Mouse (Mus musculus) kidney, embryonic 14.5 days (tissue): ENCODE data around the gene Ccni. TPM values are rescaled to one million over a fixed set of nuclear protein-coding genes. Genes with fewer than 3 reads are reported as not detected.

Experiments
- ATAC-seq: fragments of 200-750 bp; cut with Nextera tagmentation; 2 replicates; pipeline ENCODE4 v1.8.0; 2017; ENCODE audit warnings: moderate number of reproducible peaks, mild to moderate bottlenecking, moderate TSS enrichment, moderate library complexity; ENCODE audit not compliant: low FRiP score, low TSS enrichment
- H3K27ac ChIP-seq: fragments of 300-500 bp; sonication (generic); 2 replicates; pipeline ENCODE4 v1.5.1; 2014; ENCODE audit warnings: low read depth, mild to moderate bottlenecking, low read length, moderate library complexity, mixed read lengths
- H3K27me3 ChIP-seq: fragments of 300-500 bp; sonication (generic); 2 replicates; pipeline ENCODE4 v1.6.1; 2014; ENCODE audit warnings: mild to moderate bottlenecking, low read length; ENCODE audit not compliant: control insufficient read depth, insufficient read depth
- H3K36me3 ChIP-seq: fragments of 300-500 bp; sonication (generic); 2 replicates; pipeline ENCODE4 v1.6.1; 2014; ENCODE audit warnings: low read length, mixed read lengths; ENCODE audit not compliant: control insufficient read depth, insufficient read depth
- H3K4me1 ChIP-seq: fragments of 300-500 bp; sonication (generic); 2 replicates; pipeline ENCODE4 v1.6.1; 2014; ENCODE audit warnings: low read length, mixed read lengths; ENCODE audit not compliant: control insufficient read depth, insufficient read depth
- H3K4me2 ChIP-seq: fragments of 300-500 bp; sonication (generic); replicated peaks from 2 replicates; pipeline ENCODE4 v1.6.1; 2014; ENCODE audit warnings: low read depth, mild to moderate bottlenecking, low read length
- H3K4me3 ChIP-seq: fragments of 300-500 bp; sonication (generic); 2 replicates; pipeline ENCODE4 v1.5.1; 2014; ENCODE audit warnings: mild to moderate bottlenecking, low read length
- H3K9ac ChIP-seq: fragments of 300-500 bp; sonication (generic); 2 replicates; pipeline ENCODE4 v1.6.1; 2014; ENCODE audit warnings: low read depth, mild to moderate bottlenecking, low read length, moderate library complexity
- H3K9me3 ChIP-seq: fragments of 300-500 bp; sonication (generic); 2 replicates; pipeline ENCODE4 v1.6.1; 2016; ENCODE audit warnings: low read length; ENCODE audit not compliant: control insufficient read depth
- WGBS: fragments of 180-500 bp; shearing (Covaris S2); extraction: QIAGEN DNeasy Blood & Tissue Kit; methylation state at CpG from one replicate; pipeline ENCODE4 v1.1.7; 2014; 5-methylcytosine and 5-hydroxymethylcytosine counted together
- polyA plus RNA-seq: library from polyadenylated mRNA; unstranded; fragments of >200 nt; fragmentation: Nextera tagmentation; extraction: Ambion mirVana; gene quantifications from 2 replicates; pipeline ENCODE4 v1.2.1, GENCODE M21; 2014

Gene Ccni
- polyA plus RNA-seq, 1 experiment from 2014 or later, result 159 TPM

GRCm38 (mm10) chr5:93152451-93152850 lies 53.8 kb downstream of the Ccni start:
- H3K9ac ChIP-seq, result no peak overlapping the region
- no peaks in the 10 kb centered on the region for H3K9me3 ChIP-seq
- no peak overlapping the region for H3K27ac ChIP-seq
- H3K4me2 ChIP-seq, result no peak overlapping the region
- 80% methylated on average over 4 of the region's 4 CpGs for WGBS
- peaks cover 12% of the 10 kb centered on the region for H3K4me1 ChIP-seq
- ATAC-seq, result no peak
- no peaks in the 10 kb centered on the region for H3K27me3 ChIP-seq
- H3K36me3 ChIP-seq, result peaks cover 54% of the 10 kb centered on the region
- H3K4me3 ChIP-seq, result no peak overlapping the region

- Histone ChIP-seq H3K4me1 (peaks cover 12% of the 10 kb centered on the region), H3K27ac (0 out of 2 replicates have a peak overlapping the region, but pooled peaks have one; percentile 59), H3K4me2 (no peak overlapping the region), H3K9me3 (no peaks in the 10 kb centered on the region), H3K9ac (no peak overlapping the region), H3K4me3 (no peak overlapping the region), H3K27me3 (no peaks in the 10 kb centered on the region), H3K36me3 (peaks cover 49% of the 10 kb centered on the region)
- 37% methylated on average over 6 of the region's 6 CpGs for WGBS
- ATAC-seq, result no peak
Measured at GRCm38 (mm10) chr5:93151985-93152384, 54.3 kb downstream of the Ccni start.

GRCm38 (mm10) chr5:93149969-93150777 lies 56.1 kb downstream of the Ccni start:
- no peaks in the 10 kb centered on the region for H3K9me3 ChIP-seq
- peaks cover 22% of the 10 kb centered on the region for H3K4me1 ChIP-seq
- no peak overlapping the region for H3K27ac ChIP-seq
- H3K4me2 ChIP-seq, result no peak overlapping the region
- peaks cover 33% of the 10 kb centered on the region for H3K36me3 ChIP-seq
- ATAC-seq, result no peak
- H3K27me3 ChIP-seq, result no peaks in the 10 kb centered on the region
- no peak overlapping the region for H3K9ac ChIP-seq
- WGBS, result 73% methylated on average over 12 of the region's 12 CpGs
- no peak overlapping the region for H3K4me3 ChIP-seq

GRCm38 (mm10) chr5:93145504-93145903 lies 60.8 kb downstream of the Ccni start:
- Histone ChIP-seq H3K4me1 (peaks cover 28% of the 10 kb centered on the region; the same call in 1 of the 2 replicates), H3K27me3 (no peaks in the 10 kb centered on the region), H3K4me3 (no peak overlapping the region), H3K9me3 (no peaks in the 10 kb centered on the region), H3K36me3 (peaks cover 46% of the 10 kb centered on the region), H3K4me2 (no peak overlapping the region), H3K9ac (no peak overlapping the region), H3K27ac (no peak overlapping the region)
- no peak for ATAC-seq
- WGBS, result 63% methylated on average over 6 of the region's 6 CpGs

- H3K36me3 ChIP-seq, result peaks cover 47% of the 10 kb centered on the region
Measured at GRCm38 (mm10) chr5:93144874-93145273, 61.4 kb downstream of the Ccni start.

GRCm38 (mm10) chr5:93143360-93144091 lies 62.8 kb downstream of the Ccni start:
- ATAC-seq, result peak; percentile 73
- Histone ChIP-seq H3K4me1 (peaks cover 25% of the 10 kb centered on the region; the same call in 1 of the 2 replicates), H3K9me3 (no peaks in the 10 kb centered on the region; the same call in 1 of the 2 replicates), H3K9ac (no peak overlapping the region), H3K27ac (0 out of 2 replicates have a peak overlapping the region, but pooled peaks have one; percentile 37), H3K4me3 (no peak overlapping the region), H3K36me3 (peaks cover 48% of the 10 kb centered on the region), H3K4me2 (no peak overlapping the region), H3K27me3 (no peaks in the 10 kb centered on the region)
- WGBS, result 36% methylated on average over 12 of the region's 12 CpGs

More at GRCm38 (mm10) chr5:93144874-93145273, 61.4 kb downstream of the Ccni start:
- ATAC-seq, result no peak
- Histone ChIP-seq H3K4me1 (peaks cover 25% of the 10 kb centered on the region; the same call in 1 of the 2 replicates), H3K27ac (no peak overlapping the region), H3K9me3 (no peaks in the 10 kb centered on the region), H3K27me3 (no peaks in the 10 kb centered on the region), H3K4me3 (no peak overlapping the region), H3K4me2 (no peak overlapping the region), H3K9ac (no peak overlapping the region)
- 17% methylated on average over 5 of the region's 5 CpGs for WGBS

GRCm38 (mm10) chr5:93140747-93141146 lies 65.5 kb downstream of the Ccni start:
- no peak overlapping the region for H3K9ac ChIP-seq
- no peak overlapping the region for H3K4me2 ChIP-seq
- no peak for ATAC-seq
- 88% methylated on average over 5 of the region's 5 CpGs for WGBS
- H3K4me3 ChIP-seq, result no peak overlapping the region
- peaks cover 33% of the 10 kb centered on the region for H3K4me1 ChIP-seq
- H3K27ac ChIP-seq, result no peak overlapping the region
- H3K27me3 ChIP-seq, result no peaks in the 10 kb centered on the region
- H3K36me3 ChIP-seq, result peaks cover 37% of the 10 kb centered on the region; the same call in 1 of the 2 replicates
- no peaks in the 10 kb centered on the region; the same call in none of the 2 replicates for H3K9me3 ChIP-seq

- ATAC-seq, result no peak
- H3K27me3 ChIP-seq, result no peaks in the 10 kb centered on the region
- H3K4me3 ChIP-seq, result no peak overlapping the region
- H3K9me3 ChIP-seq, result no peaks in the 10 kb centered on the region; the same call in none of the 2 replicates
- H3K9ac ChIP-seq, result no peak overlapping the region
- peaks cover 34% of the 10 kb centered on the region for H3K4me1 ChIP-seq
- peaks cover 37% of the 10 kb centered on the region; the same call in 1 of the 2 replicates for H3K36me3 ChIP-seq
- 87% methylated on average over 9 of the region's 9 CpGs for WGBS
- no peak overlapping the region for H3K4me2 ChIP-seq
- no peak overlapping the region for H3K27ac ChIP-seq
Measured at GRCm38 (mm10) chr5:93139350-93139749, 66.9 kb downstream of the Ccni start.
